Mouse (Mus musculus) kidney, adult 2 months (tissue): Measurements from ENCODE around the gene Tnrc6b.

ENCODE experiments used
- CTCF ChIP-seq: fragments of 200-500 bp; conservative IDR thresholded peaks from 2 replicates; pipeline ENCODE4 v1.5.1; 2011; ENCODE audit warnings: low read depth, mild to moderate bottlenecking, control low read depth, low read length, moderate library complexity, mixed read lengths; ENCODE audit not compliant: insufficient read depth, insufficient read length
- POLR2A ChIP-seq: fragments of 200-500 bp; IDR thresholded peaks from one replicate; pipeline ENCODE4 v1.6.1; 2011; ENCODE audit warnings: low read depth, low read length, control low read depth

GRCm38 (mm10) chr15:80731043-80731442 is 19.9 kb downstream of the Tnrc6b start:
- TF ChIP-seq CTCF (no peak), POLR2A (no peak)
